Mouse (Mus musculus): Measurements from ENCODE around the gene Polr3h. TPM values are rescaled to one million over a fixed set of nuclear protein-coding genes. Genes with fewer than 3 reads are reported as not detected.

The Polr3h gene
- total RNA-seq, 1 experiment: 83.7 TPM

- Histone ChIP-seq H3K4me1 (ENCODE audit: control insufficient read depth in 2 of 2, insufficient read depth in 2 of 2, low read length in 2 of 2, poor library complexity in 1 of 2) (peaks cover 0 to 12% of the 10 kb centered on the region in 2 experiments; a peak in 1 of 4 replicates), H3K4me3 (ENCODE audit: insufficient read depth in 1 of 2, low read depth in 1 of 2, low read length in 2 of 2, poor library complexity in 1 of 2, severe bottlenecking in 1 of 2) (no peak overlapping the region), H3K9me3 (ENCODE audit: control insufficient read depth, insufficient read depth, low read depth, low read length) (no peaks in the 10 kb centered on the region), H3K36me3 (ENCODE audit: control insufficient read depth, insufficient read depth, low read length, poor library complexity, severe bottlenecking) (no peaks in the 10 kb centered on the region), H3K9ac (ENCODE audit: insufficient read depth, low read depth, low read length, poor library complexity, severe bottlenecking) (no peak overlapping the region), H3K27ac (ENCODE audit: insufficient read depth, low read depth, low read length, poor library complexity, severe bottlenecking) (no peak overlapping the region)
- no peak for DNase-seq (ENCODE audit: low read depth, low spot score)
- in situ Hi-C loops (cut with MboI; ENCODE audit: low sequenced_read_pairs in 2 of 2, unreplicated experiment in 2 of 2): no loop called here
- TF ChIP-seq HCFC1 (IDR thresholded peaks at IDR 0.05; ENCODE audit: borderline replicate concordance, insufficient read depth, low read length) (no peak), ZC3H11A (IDR thresholded peaks at IDR 0.05; ENCODE audit: borderline replicate concordance, low read depth, low read length) (no peak), MAFK (IDR thresholded peaks at IDR 0.05; ENCODE audit: insufficient read depth, low read depth, low read length) (no peak), ZNF384 (IDR thresholded peaks at IDR 0.05; ENCODE audit: low read depth, low read length) (no peak), CHD2 (IDR thresholded peaks at IDR 0.05; ENCODE audit: low read depth, low read length) (no peak)
These were observed 85.7 kb downstream of the Polr3h start for GRCm38 (mm10) chr15:81840306-81840705.

DNA sequence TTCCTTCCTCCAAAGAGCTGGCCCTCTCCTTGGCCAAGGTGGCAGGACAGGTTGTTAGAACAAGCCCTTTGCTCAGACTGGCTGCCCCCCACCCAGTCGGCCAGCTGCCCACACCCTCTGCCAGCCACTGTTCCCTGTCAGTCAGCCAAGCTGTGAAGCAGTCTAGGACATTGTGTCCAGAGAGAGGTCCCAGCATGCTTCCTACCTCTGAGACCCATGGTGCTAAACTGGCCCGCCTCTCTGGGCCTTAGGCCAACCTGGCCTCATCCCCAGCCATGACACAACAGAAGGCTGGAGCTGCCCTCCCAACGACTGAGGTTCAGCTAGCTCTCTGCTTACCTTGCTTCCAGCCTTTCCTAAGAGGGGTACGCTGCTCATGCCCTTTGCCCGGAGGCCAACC, 86.4 kb downstream of the Polr3h start:
- H3K9ac ChIP-seq (ENCODE audit: insufficient read depth, low read depth, low read length, poor library complexity, severe bottlenecking): no peak overlapping the region
- TF ChIP-seq MAFK (IDR thresholded peaks at IDR 0.05; ENCODE audit: insufficient read depth, low read depth, low read length) (no peak), HCFC1 (IDR thresholded peaks at IDR 0.05; ENCODE audit: borderline replicate concordance, insufficient read depth, low read length) (no peak), CHD2 (IDR thresholded peaks at IDR 0.05; ENCODE audit: low read depth, low read length) (no peak), ZC3H11A (IDR thresholded peaks at IDR 0.05; ENCODE audit: borderline replicate concordance, low read depth, low read length) (no peak), ZNF384 (IDR thresholded peaks at IDR 0.05; ENCODE audit: low read depth, low read length) (no peak)

DNA sequence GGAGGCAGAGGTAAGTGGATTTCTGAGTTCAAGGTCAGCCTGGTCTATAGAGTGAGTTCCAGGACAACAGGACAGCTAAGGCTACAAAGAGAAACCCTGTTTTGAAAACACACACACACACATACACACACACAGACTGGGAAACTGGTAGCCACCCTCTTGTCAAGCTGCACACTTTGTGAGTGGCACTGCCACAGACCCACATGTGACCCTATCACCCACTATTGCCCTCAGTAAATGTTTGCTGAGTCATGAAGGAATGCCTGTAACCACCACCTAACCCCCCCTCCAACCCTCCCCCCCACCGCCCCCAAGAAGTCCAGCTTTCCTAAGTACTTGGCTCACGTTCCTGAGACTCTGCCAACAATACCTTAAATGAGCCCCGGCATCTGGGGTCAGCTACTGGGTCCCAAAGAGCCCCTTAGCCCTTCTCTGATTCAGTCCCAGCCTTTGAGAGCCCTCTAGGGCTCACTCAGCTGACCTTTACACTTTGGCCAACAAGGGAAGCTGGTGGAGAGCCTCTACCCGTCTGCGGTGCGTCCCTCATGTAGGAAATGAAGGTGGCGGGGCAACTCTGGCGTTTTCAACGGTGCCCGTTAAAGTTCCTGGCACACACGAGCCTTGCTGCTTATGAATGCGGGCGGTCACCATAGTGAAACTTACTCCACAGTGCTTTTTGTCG, 87.3 kb downstream of the Polr3h start:
- no peak for DNase-seq (ENCODE audit: low read depth, low spot score)
- in situ Hi-C loops (cut with MboI; ENCODE audit: low sequenced_read_pairs in 2 of 2, unreplicated experiment in 2 of 2): no loop called here
- Histone ChIP-seq H3K4me3 (ENCODE audit: insufficient read depth in 1 of 2, low read depth in 1 of 2, low read length in 2 of 2, poor library complexity in 1 of 2, severe bottlenecking in 1 of 2) (peak overlapping the region; percentile 43 to 60), H3K27ac (ENCODE audit: insufficient read depth, low read depth, low read length, poor library complexity, severe bottlenecking) (no peak overlapping the region), H3K36me3 (ENCODE audit: control insufficient read depth, insufficient read depth, low read length, poor library complexity, severe bottlenecking) (no peaks in the 10 kb centered on the region), H3K4me1 (ENCODE audit: control insufficient read depth in 2 of 2, insufficient read depth in 2 of 2, low read length in 2 of 2, poor library complexity in 1 of 2) (peaks cover 0 to 12% of the 10 kb centered on the region in 2 experiments; a peak in 1 of 4 replicates), H3K9ac (ENCODE audit: insufficient read depth, low read depth, low read length, poor library complexity, severe bottlenecking) (peak overlapping the region; percentile 40; the same call in 1 of the 2 replicates), H3K9me3 (ENCODE audit: control insufficient read depth, insufficient read depth, low read depth, low read length) (no peaks in the 10 kb centered on the region)
- TF ChIP-seq ZC3H11A (IDR thresholded peaks at IDR 0.05; ENCODE audit: borderline replicate concordance, low read depth, low read length) (no peak), MAFK (IDR thresholded peaks at IDR 0.05; ENCODE audit: insufficient read depth, low read depth, low read length) (peak; percentile 61), CHD2 (IDR thresholded peaks at IDR 0.05; ENCODE audit: low read depth, low read length) (no peak), ZNF384 (IDR thresholded peaks at IDR 0.05; ENCODE audit: low read depth, low read length) (no peak)

More for the DNA sequence above, 86.4 kb downstream of the Polr3h start:
- DNase-seq (ENCODE audit: low read depth, low spot score): no peak
- Histone ChIP-seq H3K4me3 (ENCODE audit: insufficient read depth in 1 of 2, low read depth in 1 of 2, low read length in 2 of 2, poor library complexity in 1 of 2, severe bottlenecking in 1 of 2) (no peak overlapping the region), H3K4me1 (ENCODE audit: control insufficient read depth in 2 of 2, insufficient read depth in 2 of 2, low read length in 2 of 2, poor library complexity in 1 of 2) (peaks cover 0 to 12% of the 10 kb centered on the region in 2 experiments; a peak in 1 of 4 replicates), H3K9me3 (ENCODE audit: control insufficient read depth, insufficient read depth, low read depth, low read length) (no peaks in the 10 kb centered on the region), H3K36me3 (ENCODE audit: control insufficient read depth, insufficient read depth, low read length, poor library complexity, severe bottlenecking) (no peaks in the 10 kb centered on the region), H3K27ac (ENCODE audit: insufficient read depth, low read depth, low read length, poor library complexity, severe bottlenecking) (no peak overlapping the region)
- in situ Hi-C loops (cut with MboI; ENCODE audit: low sequenced_read_pairs in 2 of 2, unreplicated experiment in 2 of 2): no loop called here

Other genes with a start within 250 kb of the Polr3h start
- 0.98 and 1.6 TPM in 2 replicates for gene Chadl, start 229.0 kb downstream of the Polr3h start, total RNA-seq (2012; rRNA removed)
- gene Zc3h7b, start 181.2 kb downstream of the Polr3h start, total RNA-seq (2012; rRNA removed): 19.0 and 22.5 TPM in 2 replicates
- gene Rangap1, start 180.7 kb downstream of the Polr3h start, total RNA-seq (2012; rRNA removed): 148 and 178 TPM in 2 replicates
- gene Tef, start 123.8 kb downstream of the Polr3h start, total RNA-seq (2012; rRNA removed): 20.9 and 25.2 TPM in 2 replicates
- 16.7 and 20.9 TPM in 2 replicates for gene Tob2, start 67.4 kb downstream of the Polr3h start, total RNA-seq (2012; rRNA removed)
- 112 and 157 TPM in 2 replicates for gene Phf5a, start 54.3 kb downstream of the Polr3h start, total RNA-seq (2012; rRNA removed)
- 444 and 478 TPM in 2 replicates for gene Aco2, start 53.9 kb downstream of the Polr3h start, total RNA-seq (2012; rRNA removed)
- 1.2 TPM in 2 replicates for gene Csdc2, start 10.5 kb upstream of the Polr3h start, total RNA-seq (2012; rRNA removed)
- gene Pmm1, start 34.7 kb upstream of the Polr3h start, total RNA-seq (2012; rRNA removed): 299 and 342 TPM in 2 replicates
- 29.9 and 41.1 TPM in 2 replicates for gene 1700029P11Rik, start 54.3 kb upstream of the Polr3h start, total RNA-seq (2012; rRNA removed)
- gene Xrcc6, start 61.6 kb upstream of the Polr3h start, total RNA-seq (2012; rRNA removed): 69.1 and 84.6 TPM in 2 replicates
- 8.8 and 15.9 TPM in 2 replicates for gene Desi1, start 107.6 kb upstream of the Polr3h start, total RNA-seq (2012; rRNA removed)
- gene Snu13, start 121.4 kb upstream of the Polr3h start, total RNA-seq (2012; rRNA removed): 212 and 293 TPM in 2 replicates
- not detected in 2 replicates for gene 4930407I10Rik, start 132.9 kb upstream of the Polr3h start, total RNA-seq (2012; rRNA removed)
- gene Mei1, start 143.8 kb upstream of the Polr3h start, total RNA-seq (2012; rRNA removed): 0.40 and 0.42 TPM in 2 replicates
- gene Ccdc134, start 201.7 kb upstream of the Polr3h start, total RNA-seq (2012; rRNA removed): 28.8 and 31.7 TPM in 2 replicates
- 173 and 211 TPM in 2 replicates for gene Srebf2, start 220.9 kb upstream of the Polr3h start, total RNA-seq (2012; rRNA removed)

Data from ES-E14 (cell line).